Mouse (Mus musculus): ENCODE data around the gene Unc13c.
A peak's percentile ranks its signal among the peaks of the same experiment; 100 is the strongest.

The Unc13c gene

GRCm38 (mm10) chr9:73867410-73868067, 101.2 kb downstream of the Unc13c start:
- peak in 1 of 2 experiments; percentile 11 for DNase-seq

GRCm38 (mm10) chr9:73866666-73867065, 102.1 kb downstream of the Unc13c start:
- DNase-seq = no peak

- no peak for DNase-seq
Measured at GRCm38 (mm10) chr9:73859469-73859868, 109.3 kb downstream of the Unc13c start.

- DNase-seq = peak in 1 of 2 experiments; percentile 5
Measured at GRCm38 (mm10) chr9:73854281-73854680, 114.5 kb downstream of the Unc13c start.

GRCm38 (mm10) chr9:73806681-73807080, 162.1 kb downstream of the Unc13c start:
- no peak for DNase-seq

- DNase-seq = no peak
Measured at GRCm38 (mm10) chr9:73774616-73775015, 194.2 kb downstream of the Unc13c start.

GRCm38 (mm10) chr9:73755185-73755584, 213.6 kb downstream of the Unc13c start:
- no peak for DNase-seq

GRCm38 (mm10) chr9:73753480-73753879, 215.3 kb downstream of the Unc13c start:
- no peak for DNase-seq

- no peak for DNase-seq
Measured at GRCm38 (mm10) chr9:73751344-73751743, 217.4 kb downstream of the Unc13c start.

- DNase-seq = no peak
Measured at GRCm38 (mm10) chr9:73734446-73734845, 234.3 kb downstream of the Unc13c start.

GRCm38 (mm10) chr9:73725717-73726662, 242.8 kb downstream of the Unc13c start:
- no peak for DNase-seq

GRCm38 (mm10) chr9:73724776-73725175, 244.0 kb downstream of the Unc13c start:
- DNase-seq = no peak

GRCm38 (mm10) chr9:73713508-73713907, 255.3 kb downstream of the Unc13c start:
- DNase-seq = no peak

GRCm38 (mm10) chr9:73697103-73697502, 271.7 kb downstream of the Unc13c start:
- no peak for DNase-seq

GRCm38 (mm10) chr9:73681580-73681979, 287.2 kb downstream of the Unc13c start:
- no peak for DNase-seq

- DNase-seq = no peak
Measured at GRCm38 (mm10) chr9:73680545-73681495, 287.9 kb downstream of the Unc13c start.

GRCm38 (mm10) chr9:73671656-73672212, 297.0 kb downstream of the Unc13c start:
- peak; percentile 36 to 50 for DNase-seq

GRCm38 (mm10) chr9:73670040-73670439, 298.7 kb downstream of the Unc13c start:
- no peak for DNase-seq

GRCm38 (mm10) chr9:73662839-73663238, 305.9 kb downstream of the Unc13c start:
- DNase-seq = no peak

- DNase-seq = peak; percentile 36 to 52
Measured at GRCm38 (mm10) chr9:73649088-73649487, 319.7 kb downstream of the Unc13c start.

- DNase-seq = peak; percentile 18 to 25
Measured at GRCm38 (mm10) chr9:73638119-73638518, 330.6 kb downstream of the Unc13c start.

GRCm38 (mm10) chr9:73625171-73625570, 343.6 kb downstream of the Unc13c start:
- peak in 1 of 2 experiments; percentile 12 for DNase-seq

Measured in kidney, postnatal 4 days (tissue).